Mouse (Mus musculus) natural killer cell, adult 2 months (primary cell): ENCODE measurements at regions not wholly inside any gene's neighbourhood (a gene's known extent, or its start where the extent isn't known, plus 50 kb on each side); places are given as distances from the start of the nearest gene placed in this dataset.
"Not testable (repeated sequence)": the region's sequence is repeated elsewhere in the genome, so short reads cannot be mapped to it uniquely, and the experiment has no call there.

ENCODE experiments used
- DNase-seq, 2 experiments: peaks; one replicate each; pipeline ENCODE4 v3.0.0; 2022; ENCODE audit warnings: low spot score in 2 of 2

DNA sequence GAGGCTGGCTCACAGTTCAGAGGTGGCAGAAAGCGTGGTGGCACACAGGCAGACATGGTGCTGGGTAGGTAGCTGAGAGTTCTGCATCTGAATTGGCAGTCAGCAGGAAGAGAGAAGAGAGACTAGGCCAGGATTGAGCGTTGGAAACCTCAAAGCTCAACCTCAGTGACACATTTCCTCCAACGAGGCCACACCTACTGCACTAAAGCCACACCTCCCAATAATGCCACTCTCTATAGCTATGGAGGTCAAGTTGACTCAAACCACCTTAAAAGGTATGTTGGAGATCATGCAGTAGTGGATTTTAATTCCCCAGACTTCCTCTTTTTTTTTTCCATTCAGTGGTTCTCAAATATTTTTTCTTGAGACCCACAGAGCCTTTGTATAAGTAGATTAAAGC lies 57.1 kb downstream of the Ccdc54 start:
- DNase-seq = peak; percentile 15 to 35

DNA sequence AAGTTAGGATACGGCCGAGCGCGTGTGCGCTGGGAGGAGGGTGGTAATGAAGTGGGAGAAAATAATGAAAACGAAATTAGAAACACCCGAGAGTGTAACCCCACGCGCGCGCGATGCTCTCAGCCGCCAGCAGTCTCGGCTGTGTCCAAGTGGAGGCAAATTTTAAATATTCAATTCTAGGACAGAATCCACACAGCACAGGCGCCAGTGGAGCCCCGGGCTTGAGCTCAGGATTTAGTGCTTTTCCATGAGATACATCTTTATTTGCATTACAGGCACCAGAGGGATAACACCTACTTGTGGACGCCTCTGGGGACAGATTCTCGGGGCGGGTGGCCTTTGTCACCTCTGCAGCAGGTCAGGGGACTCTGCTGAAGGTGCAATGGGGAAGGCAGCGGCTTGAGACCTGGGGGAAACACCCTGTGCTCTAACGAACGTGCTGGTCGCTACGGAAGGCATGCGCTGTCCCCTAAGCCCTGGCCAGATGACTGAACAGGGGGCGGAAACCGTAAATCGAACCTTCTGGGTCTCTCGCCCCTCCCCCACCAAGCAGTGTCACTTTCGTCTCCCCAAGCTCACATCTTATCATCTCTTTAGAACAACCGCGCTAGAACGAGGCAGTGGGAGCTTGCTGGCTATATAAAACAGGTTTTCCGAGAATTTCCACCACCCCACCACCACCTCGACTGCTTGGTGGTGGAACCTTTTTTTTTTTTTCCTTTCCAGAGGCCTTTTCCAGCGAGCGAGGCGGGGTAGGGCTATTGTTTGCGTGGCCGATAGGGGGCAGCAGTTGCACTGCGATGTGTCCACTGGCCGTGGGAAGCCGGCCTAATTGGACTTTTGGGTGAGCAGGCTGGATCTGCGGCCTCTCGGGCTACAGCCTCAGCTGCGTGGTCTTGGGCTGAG lies 61.2 kb downstream of the Ccdc54 start:
- DNase-seq = peak; percentile 72 to 77

DNA sequence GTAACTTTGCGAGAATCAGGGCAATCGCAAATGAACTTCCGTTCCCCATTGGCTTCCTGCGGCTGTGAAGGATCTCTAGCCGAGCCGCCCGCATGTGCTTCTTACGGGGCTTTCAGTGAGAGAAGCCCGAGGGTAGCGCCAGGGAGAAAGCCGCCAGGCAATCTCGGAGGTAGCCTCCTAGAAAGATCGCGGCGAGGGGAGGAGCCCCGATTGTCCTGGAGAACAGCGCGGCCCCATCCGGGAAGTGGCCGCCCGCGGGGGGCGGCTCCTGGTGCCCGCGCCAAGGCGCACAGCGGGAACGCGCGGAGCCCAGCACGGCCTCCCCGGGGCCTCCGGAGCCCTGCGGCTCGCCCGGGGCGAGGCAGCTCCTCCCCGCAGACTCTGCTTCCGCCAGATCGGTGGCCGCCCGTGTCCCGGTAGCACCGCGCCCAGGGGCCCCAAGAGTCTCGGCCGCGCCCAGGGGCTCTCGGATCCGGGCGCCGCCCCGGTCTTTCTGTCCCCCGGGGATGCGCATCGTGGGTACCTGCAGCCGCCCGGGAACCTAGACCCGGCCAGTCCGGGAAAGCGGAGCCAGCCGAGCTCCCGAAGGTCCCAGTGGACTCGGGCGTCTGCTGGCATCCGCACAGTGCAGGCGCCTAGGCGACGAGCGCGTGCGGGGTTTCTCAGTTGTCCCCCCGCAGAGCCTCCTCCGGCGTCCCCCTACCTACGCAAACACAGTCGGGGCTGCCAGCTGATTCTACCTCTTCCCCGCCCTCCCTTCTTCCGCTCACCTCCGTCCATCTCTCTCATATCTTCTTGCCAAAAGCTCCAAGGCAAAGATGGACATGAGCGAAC lies 62.1 kb downstream of the Ccdc54 start:
- DNase-seq = peak; percentile 45 to 48

DNA sequence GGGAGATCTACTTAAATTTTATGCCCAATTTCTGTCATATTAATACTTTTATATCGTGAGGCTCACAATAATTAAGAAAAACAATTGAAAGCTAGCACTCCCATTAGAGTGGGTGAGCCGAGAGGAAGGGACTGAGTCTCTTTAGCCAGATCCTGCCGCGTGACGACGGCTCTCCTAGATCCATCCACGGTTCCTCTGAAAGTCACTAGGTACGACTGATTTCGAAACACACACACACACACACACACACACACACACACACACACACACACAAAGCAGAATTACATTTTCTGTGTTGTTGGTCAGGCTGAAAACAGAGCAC lies 62.6 kb downstream of the Ccdc54 start:
- DNase-seq = no peak

GRCm38 (mm10) chr16:50526930-50527329 lies 64.0 kb downstream of the Ccdc54 start:
- not testable (repeated sequence) for DNase-seq

GRCm38 (mm10) chr16:50525934-50526366 lies 65.0 kb downstream of the Ccdc54 start:
- DNase-seq = no peak

GRCm38 (mm10) chr16:50525504-50525903 lies 65.5 kb downstream of the Ccdc54 start:
- DNase-seq = no peak

DNA sequence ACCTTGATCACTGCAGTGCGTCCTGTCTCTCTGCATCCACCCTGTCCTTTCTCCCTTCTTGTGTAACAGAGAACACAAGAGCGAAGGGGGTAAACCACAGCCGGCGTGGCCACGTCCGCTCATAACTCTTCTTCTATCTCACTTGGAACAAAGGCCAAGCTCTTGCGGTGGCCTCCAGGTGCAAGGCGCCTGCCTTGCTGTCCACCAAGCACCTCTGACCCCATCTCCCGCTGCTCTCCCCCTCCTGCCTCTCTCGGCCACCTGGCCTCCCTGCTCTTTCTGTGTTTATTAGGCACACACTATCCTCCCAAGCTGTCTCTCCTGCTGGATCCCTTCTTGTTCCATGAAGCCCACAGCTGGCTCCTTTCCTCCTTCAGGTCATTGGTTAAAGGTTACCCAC lies 71.3 kb downstream of the Ccdc54 start:
- peak in 1 of 2 experiments; percentile 2 for DNase-seq

- no peak for DNase-seq
Measured at GRCm38 (mm10) chr16:50516579-50516978, 74.4 kb downstream of the Ccdc54 start.

DNA sequence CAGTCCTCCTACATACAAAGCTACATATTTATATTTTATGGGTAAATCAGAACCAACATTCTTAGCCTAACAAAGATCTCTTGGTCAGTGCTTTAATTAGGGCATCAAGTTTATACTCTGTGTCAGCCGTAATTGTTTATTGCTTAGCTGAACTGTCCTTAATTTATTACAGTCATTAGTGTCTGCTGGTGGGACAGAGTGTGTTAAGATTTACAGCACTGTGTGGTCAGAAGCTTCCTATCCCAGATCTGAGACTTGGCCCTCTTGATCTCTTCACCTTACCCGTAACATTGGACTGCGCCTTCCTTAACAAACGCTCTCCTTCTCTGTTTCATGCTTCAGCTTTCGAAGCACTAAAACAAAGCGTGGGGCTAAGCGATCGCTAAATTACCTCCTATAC lies 75.9 kb downstream of the Ccdc54 start:
- no peak for DNase-seq

DNA sequence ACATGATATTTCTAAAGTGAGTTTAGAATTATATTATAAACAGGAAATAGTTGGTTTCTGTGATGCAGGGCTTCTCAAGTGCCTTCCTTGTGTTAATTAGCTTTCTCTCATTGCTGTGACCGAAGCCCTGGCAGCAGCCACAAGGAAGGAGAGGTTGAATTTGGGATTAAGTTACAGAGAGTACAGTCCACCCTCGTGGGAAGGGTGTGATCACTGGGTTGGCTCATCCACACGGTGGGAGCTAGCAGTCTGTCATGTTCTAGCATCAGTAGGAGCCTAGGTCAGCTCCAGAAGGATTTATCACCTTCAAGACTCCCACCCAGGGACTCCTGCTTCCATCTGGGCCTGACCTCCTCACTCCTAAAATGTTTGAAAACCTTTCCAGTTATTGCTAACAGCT lies 78.9 kb downstream of the Ccdc54 start:
- no peak for DNase-seq

GRCm38 (mm10) chr16:50509529-50509895 lies 77.3 kb upstream of the Bbx start:
- DNase-seq = no peak

DNA sequence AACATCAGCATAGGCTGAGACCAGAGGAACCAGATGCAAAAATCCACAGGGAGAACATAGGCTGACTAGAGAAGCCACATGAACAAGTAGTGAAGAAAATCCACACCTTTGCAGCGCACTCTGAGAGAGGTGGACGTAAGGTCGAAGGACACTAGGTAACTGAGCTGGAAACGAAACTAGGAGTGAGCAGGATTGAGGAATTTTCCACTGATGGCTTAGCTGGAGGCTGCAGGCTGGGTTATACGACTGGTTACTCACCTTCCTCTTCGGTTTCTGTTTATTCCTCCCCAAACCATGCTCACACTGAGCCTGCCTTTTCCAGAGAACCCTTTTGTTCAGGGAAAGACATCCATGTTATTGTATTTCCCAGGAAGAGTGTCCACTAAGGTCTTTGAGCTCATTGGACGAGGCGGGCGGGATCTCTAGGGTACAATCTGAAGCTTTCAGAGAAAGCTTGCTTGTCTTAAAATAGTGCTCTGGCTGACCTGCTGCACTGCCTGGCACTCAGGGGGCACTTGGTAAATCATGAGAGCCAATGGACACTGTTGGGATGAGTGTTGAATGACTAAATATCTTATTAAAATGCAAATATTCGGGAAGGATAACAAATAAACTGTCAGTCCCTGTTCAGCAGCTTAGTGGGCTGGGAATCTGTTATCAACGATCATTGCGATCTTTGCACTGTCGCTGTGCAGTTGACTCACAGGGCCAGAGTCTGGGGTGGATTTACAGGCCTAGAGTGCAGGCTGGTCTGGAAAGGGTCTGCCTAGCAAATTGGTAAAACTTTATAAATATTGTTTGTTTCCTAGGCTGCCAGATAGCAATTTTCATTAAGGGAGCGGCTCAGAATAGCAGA lies 76.7 kb upstream of the Bbx start:
- DNase-seq = no peak

DNA sequence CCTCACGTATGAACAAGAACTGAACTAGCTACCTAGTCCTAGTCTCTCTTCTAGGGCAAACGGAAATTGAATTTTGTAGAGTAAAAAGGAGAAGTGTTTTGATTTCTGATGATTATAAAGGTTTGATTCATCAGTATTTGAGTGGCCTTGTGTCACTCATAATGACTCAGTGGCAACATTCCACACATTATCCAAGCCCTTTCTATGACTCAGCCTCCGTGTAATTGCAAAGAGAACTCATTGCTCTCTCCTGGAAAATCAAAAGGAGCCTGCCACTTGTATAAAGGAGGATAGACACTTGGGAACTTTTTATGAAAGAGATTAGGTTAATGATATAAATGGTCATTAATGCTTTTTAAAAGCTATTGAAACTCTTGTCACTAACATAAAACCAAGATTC lies 72.4 kb upstream of the Bbx start:
- DNase-seq = no peak

- no peak for DNase-seq
Measured at GRCm38 (mm10) chr16:50498909-50499308, 66.7 kb upstream of the Bbx start.

GRCm38 (mm10) chr16:50493662-50494061 lies 61.5 kb upstream of the Bbx start:
- DNase-seq = no peak

- DNase-seq = no peak
Measured at GRCm38 (mm10) chr16:50489244-50489643, 57.1 kb upstream of the Bbx start.

GRCm38 (mm10) chr16:50482360-50482786 lies 50.2 kb upstream of the Bbx start:
- no peak for DNase-seq
